Mouse (Mus musculus) limb, embryonic 13.5 days (tissue): ENCODE results near the gene Ncor1. TPM values are rescaled to one million over a fixed set of nuclear protein-coding genes. Genes with fewer than 3 reads are reported as not detected.
"Not testable (repeated sequence)": the region's sequence is repeated elsewhere in the genome, so short reads cannot be mapped to it uniquely, and the experiment has no call there.

Experiments used
- ATAC-seq: fragments of 200-750 bp; cut with Nextera tagmentation; 2 replicates; pipeline ENCODE4 v1.8.0; 2017; ENCODE audit warnings: low read depth, moderate number of reproducible peaks, moderate TSS enrichment; ENCODE audit not compliant: low FRiP score
- H3K27ac ChIP-seq: fragments of 300-500 bp; sonication (generic); 2 replicates; pipeline ENCODE4 v1.5.1; 2015; ENCODE audit warnings: inconsistent platforms, mild to moderate bottlenecking, moderate library complexity
- H3K27me3 ChIP-seq: fragments of 300-500 bp; sonication (generic); 2 replicates; pipeline ENCODE4 v1.6.1; 2015; ENCODE audit warnings: mild to moderate bottlenecking, inconsistent platforms
- H3K36me3 ChIP-seq: fragments of 300-500 bp; sonication (generic); 2 replicates; pipeline ENCODE4 v1.6.1; 2015; ENCODE audit warnings: inconsistent platforms, mild to moderate bottlenecking, moderate library complexity
- H3K4me1 ChIP-seq: fragments of 300-500 bp; sonication (generic); 2 replicates; pipeline ENCODE4 v1.6.1; 2015; ENCODE audit warnings: inconsistent platforms
- H3K4me2 ChIP-seq: fragments of 300-500 bp; sonication (generic); replicated peaks from 2 replicates; pipeline ENCODE4 v1.6.1; 2015; ENCODE audit warnings: inconsistent platforms, mild to moderate bottlenecking, moderate library complexity
- H3K4me3 ChIP-seq: fragments of 300-500 bp; sonication (generic); 2 replicates; pipeline ENCODE4 v1.5.1; 2015; ENCODE audit warnings: moderate library complexity, mild to moderate bottlenecking, inconsistent platforms
- H3K9ac ChIP-seq: fragments of 300-500 bp; sonication (generic); 2 replicates; pipeline ENCODE4 v1.6.1; 2015; ENCODE audit warnings: mild to moderate bottlenecking, inconsistent platforms
- H3K9me3 ChIP-seq: fragments of 300-500 bp; sonication (generic); 2 replicates; pipeline ENCODE4 v1.6.1; 2016; ENCODE audit warnings: inconsistent platforms
- WGBS: fragments of 180-500 bp; shearing (Covaris S2); methylation state at CpG from one replicate; pipeline ENCODE4 v1.1.7; 2015; 5-methylcytosine and 5-hydroxymethylcytosine counted together
- polyA plus RNA-seq: library from polyadenylated mRNA; unstranded; fragments of >200 nt; fragmentation: Nextera tagmentation; extraction: Ambion mirVana; gene quantifications from 2 replicates; pipeline ENCODE4 v1.2.1, GENCODE M21; 2015

Ncor1 gene
- polyA plus RNA-seq, 1 experiment from 2014 or later, result 173 TPM

DNA sequence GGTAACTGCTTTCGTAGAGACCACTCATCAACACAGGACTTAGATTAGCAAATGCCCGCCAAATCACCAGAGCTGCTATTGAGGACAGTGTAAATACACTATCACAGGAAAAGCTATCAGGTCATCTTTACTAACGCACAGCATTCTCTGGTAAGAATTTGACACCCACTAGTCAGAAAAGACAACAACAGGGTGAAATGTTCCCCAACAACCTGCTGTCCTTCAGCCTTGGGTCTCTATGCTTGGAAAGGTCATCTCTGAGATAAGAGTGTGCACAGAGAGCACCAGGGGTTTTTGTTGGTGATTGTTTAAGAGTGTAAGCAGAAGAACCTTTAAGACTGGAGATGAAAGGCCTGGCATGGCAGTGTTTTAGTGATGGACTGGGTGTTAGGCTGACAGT is 134.7 kb downstream of the Ncor1 start:
- no peaks in the 10 kb centered on the region for H3K4me1 ChIP-seq
- H3K9ac ChIP-seq, result no peak overlapping the region
- no peak overlapping the region for H3K27ac ChIP-seq
- no peak for ATAC-seq
- H3K4me3 ChIP-seq, result no peak overlapping the region
- no peaks in the 10 kb centered on the region for H3K27me3 ChIP-seq
- H3K9me3 ChIP-seq, result no peaks in the 10 kb centered on the region
- H3K4me2 ChIP-seq, result no peak overlapping the region
- 82% methylated on average over 3 of the region's 3 CpGs for WGBS
- peaks cover 85% of the 10 kb centered on the region for H3K36me3 ChIP-seq

DNA sequence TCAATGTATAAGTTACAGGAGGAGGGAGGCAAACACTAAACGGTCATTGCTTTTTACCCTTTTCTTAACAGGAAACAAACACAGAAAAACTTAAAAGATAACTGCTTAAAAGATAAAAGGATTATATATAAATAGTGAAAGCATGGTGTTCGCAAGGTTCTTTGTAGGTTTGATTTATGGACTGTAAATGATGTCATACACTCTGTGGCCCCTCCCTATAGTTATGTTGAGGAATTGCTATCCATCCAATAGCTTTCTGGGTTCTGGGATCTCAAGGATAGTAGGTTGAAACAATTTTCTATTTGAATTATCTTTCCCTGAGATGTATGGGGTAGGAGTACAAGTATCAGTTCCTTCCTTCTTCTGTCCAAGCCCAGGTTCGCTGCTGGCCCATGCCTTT is 138.2 kb downstream of the Ncor1 start:
- Histone ChIP-seq H3K27ac (no peak overlapping the region), H3K36me3 (peaks cover 87% of the 10 kb centered on the region), H3K4me1 (no peaks in the 10 kb centered on the region), H3K4me2 (no peak overlapping the region), H3K27me3 (no peaks in the 10 kb centered on the region), H3K9me3 (no peaks in the 10 kb centered on the region), H3K4me3 (no peak overlapping the region), H3K9ac (no peak overlapping the region)
- WGBS, result 81% methylated on average over 3 of the region's 3 CpGs
- ATAC-seq, result no peak

DNA sequence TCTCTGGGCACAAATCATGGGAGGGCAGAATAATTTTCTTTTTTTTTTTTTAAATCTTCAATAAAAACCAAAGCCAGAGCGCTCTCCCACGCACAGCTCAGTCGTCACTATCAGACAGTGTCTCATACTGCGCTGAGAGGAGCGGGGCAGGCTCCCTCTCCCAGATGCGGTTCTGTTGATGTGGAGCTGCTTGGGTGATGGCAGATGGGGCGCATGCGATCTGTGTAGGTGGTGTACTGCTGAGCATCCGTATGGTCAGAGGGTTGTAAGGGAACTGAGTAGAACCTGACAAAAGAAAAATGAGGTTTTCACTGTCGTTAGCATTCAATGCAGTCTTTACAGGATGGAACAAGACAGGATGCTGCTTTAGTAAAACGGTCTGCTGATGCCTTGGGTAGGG is 140.6 kb downstream of the Ncor1 start:
- no peak overlapping the region for H3K4me2 ChIP-seq
- H3K9me3 ChIP-seq, result no peaks in the 10 kb centered on the region
- 90% methylated on average over 11 of the region's 11 CpGs for WGBS
- H3K4me3 ChIP-seq, result no peak overlapping the region
- H3K36me3 ChIP-seq, result peaks cover 93% of the 10 kb centered on the region
- ATAC-seq, result no peak
- H3K27ac ChIP-seq, result no peak overlapping the region
- H3K9ac ChIP-seq, result no peak overlapping the region
- no peaks in the 10 kb centered on the region for H3K4me1 ChIP-seq
- H3K27me3 ChIP-seq, result no peaks in the 10 kb centered on the region

DNA sequence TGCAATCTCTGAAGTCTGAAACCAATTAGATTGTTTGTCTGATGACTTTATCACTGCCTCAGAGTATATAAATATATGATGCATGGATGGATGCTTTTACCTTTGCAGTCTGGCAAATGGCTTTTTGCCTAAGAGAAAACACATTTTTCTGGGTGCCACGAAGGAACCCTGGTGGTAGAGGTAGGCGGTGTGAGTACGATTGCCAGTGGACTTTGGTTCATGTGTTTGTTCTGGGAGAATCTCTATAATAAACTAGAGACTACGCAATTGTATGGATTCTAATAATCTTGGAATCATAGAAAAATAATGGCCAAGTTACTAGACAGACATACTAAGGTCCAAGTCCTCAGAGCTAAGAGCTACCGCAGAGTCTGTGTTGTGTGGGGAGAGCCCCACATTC is 143.4 kb downstream of the Ncor1 start:
- no peak for ATAC-seq
- H3K36me3 ChIP-seq, result peaks cover 78% of the 10 kb centered on the region
- 92% methylated on average over 5 of the region's 5 CpGs for WGBS

DNA sequence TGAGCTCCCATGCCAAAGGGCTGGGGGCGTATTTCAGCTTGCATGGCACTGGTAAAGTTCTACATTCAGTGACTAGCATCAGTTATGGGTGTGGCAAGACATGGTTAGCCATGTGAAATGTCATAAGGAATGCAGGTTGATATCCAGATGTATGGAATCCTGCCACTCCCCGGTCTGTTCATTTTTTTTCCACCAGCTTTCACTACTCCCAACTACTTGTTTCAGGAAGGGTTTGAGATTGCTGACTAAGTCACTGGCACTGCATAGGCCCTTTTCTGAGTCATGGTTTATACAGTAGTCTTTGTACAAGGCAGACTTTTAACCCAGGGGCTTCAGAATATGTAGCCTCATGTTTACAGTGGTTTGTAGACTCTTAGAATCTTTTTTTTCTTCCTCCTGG is 149.0 kb downstream of the Ncor1 start:
- H3K36me3 ChIP-seq, result peaks cover 65% of the 10 kb centered on the region
- no peak for ATAC-seq
- 87% methylated on average over 2 of the region's 2 CpGs for WGBS

More for the DNA sequence above, 143.4 kb downstream of the Ncor1 start:
- Histone ChIP-seq H3K4me3 (no peak overlapping the region), H3K4me2 (no peak overlapping the region), H3K9me3 (no peaks in the 10 kb centered on the region), H3K4me1 (no peaks in the 10 kb centered on the region), H3K27ac (no peak overlapping the region), H3K9ac (no peak overlapping the region), H3K27me3 (no peaks in the 10 kb centered on the region)

DNA sequence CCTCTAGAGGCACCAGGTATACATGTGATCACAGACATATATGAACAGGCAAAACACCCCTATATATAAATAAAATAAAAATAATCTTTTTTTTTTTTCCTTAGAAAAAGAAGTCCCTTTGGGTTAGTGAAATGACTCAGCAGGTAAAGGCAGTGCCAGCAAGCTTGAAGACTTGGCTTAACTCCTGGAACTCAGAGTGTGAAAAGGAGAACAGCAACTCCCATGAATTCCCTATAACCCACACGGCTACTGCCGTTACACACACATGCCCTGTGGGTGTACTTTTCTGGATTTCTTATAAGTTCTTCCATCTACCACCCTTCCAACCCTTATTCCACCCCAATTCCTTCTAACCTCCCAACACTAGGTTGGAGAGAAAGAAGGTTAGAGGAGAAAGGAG is 152.5 kb downstream of the Ncor1 start:
- no peaks in the 10 kb centered on the region for H3K4me1 ChIP-seq
- H3K36me3 ChIP-seq, result peaks cover 42% of the 10 kb centered on the region
- H3K9ac ChIP-seq, result no peak overlapping the region
- H3K4me2 ChIP-seq, result no peak overlapping the region
- H3K27me3 ChIP-seq, result no peaks in the 10 kb centered on the region
- H3K4me3 ChIP-seq, result no peak overlapping the region
- no peaks in the 10 kb centered on the region for H3K9me3 ChIP-seq
- H3K27ac ChIP-seq, result no peak overlapping the region
- 90% methylated on average over 2 of the region's 2 CpGs for WGBS
- no peak for ATAC-seq

More for the DNA sequence above, 149.0 kb downstream of the Ncor1 start:
- H3K9ac ChIP-seq, result no peak overlapping the region
- H3K27me3 ChIP-seq, result no peaks in the 10 kb centered on the region
- no peaks in the 10 kb centered on the region for H3K9me3 ChIP-seq
- H3K4me2 ChIP-seq, result no peak overlapping the region
- no peak overlapping the region for H3K4me3 ChIP-seq
- H3K4me1 ChIP-seq, result no peaks in the 10 kb centered on the region
- H3K27ac ChIP-seq, result no peak overlapping the region

DNA sequence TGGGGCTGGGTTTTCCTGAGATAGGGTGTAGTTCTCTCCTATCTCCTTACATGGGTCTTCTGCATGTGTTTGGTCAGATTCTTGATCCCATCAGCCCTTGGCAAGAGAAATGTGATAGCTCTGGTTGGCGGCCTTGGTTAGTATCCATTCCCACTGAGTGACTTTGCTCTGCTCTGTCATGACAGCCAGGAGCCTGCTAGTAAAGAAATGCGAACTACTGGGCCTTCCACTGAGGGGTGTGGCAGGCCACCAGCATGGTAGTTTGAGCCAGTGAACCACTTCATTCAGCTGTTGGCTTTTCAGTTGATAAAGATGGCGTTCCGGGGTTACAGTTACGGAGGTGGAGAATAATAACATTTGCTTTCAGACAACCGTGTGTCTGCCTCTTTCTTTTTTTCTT is 159.5 kb downstream of the Ncor1 start:
- no peaks in the 10 kb centered on the region for H3K4me1 ChIP-seq
- no peak for ATAC-seq
- no peak overlapping the region for H3K9ac ChIP-seq
- no peaks in the 10 kb centered on the region for H3K27me3 ChIP-seq
- 83% methylated on average over 6 of the region's 6 CpGs for WGBS
- H3K4me2 ChIP-seq, result no peak overlapping the region
- H3K27ac ChIP-seq, result no peak overlapping the region
- H3K4me3 ChIP-seq, result no peak overlapping the region
- H3K9me3 ChIP-seq, result no peaks in the 10 kb centered on the region
- peaks cover 42% of the 10 kb centered on the region for H3K36me3 ChIP-seq

DNA sequence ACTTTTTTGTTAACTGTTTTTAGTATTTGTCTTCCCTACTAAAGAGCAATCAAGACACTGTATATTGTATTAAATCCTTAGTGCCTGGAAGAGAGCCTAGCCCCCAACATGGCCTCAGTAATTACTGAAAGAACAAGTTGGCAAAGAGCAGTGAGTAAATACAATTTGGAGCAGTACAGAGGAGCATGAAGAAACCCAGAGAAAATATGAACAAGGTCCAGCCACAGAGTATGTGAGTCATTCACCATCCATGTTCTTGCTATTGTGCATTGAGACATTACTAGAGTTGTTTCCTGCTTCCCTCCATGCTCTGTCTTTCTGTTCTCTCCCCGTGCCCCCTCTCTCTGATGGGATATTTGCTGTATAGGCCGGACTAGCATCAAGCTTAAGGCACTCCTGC is 164.2 kb downstream of the Ncor1 start:
- H3K36me3 ChIP-seq, result peaks cover 72% of the 10 kb centered on the region
- no peak overlapping the region for H3K4me2 ChIP-seq
- no peak overlapping the region for H3K4me3 ChIP-seq
- H3K9ac ChIP-seq, result no peak overlapping the region
- WGBS, result 88% methylated on average over 2 of the region's 2 CpGs
- ATAC-seq, result no peak
- no peaks in the 10 kb centered on the region for H3K27me3 ChIP-seq
- no peak overlapping the region for H3K27ac ChIP-seq
- H3K9me3 ChIP-seq, result no peaks in the 10 kb centered on the region
- H3K4me1 ChIP-seq, result no peaks in the 10 kb centered on the region

DNA sequence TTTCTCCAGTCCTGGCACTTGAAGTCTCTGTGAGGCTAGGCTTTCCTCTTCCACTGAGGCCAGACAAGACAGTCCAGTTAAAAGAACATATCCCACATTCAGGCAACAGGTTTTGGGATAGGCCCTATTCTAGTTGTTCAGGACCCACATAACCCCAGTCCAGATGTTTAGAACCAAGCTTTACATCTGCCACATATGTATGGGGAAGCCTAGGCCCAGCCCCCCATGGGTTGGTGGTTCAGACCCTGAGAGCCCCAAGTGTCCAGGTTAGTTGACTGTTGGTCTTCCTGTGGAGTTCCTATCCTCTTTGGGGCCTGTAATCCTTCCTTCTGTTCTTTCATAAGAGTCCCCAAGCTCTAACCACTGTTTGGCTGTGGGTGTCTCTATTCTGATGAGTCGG is 170.6 kb downstream of the Ncor1 start:
- H3K9ac ChIP-seq, result no peak overlapping the region
- no peak for ATAC-seq
- 100% methylated on average over 1 of the region's 1 CpGs for WGBS
- 0 out of 2 replicates have a peak, but pooled peaks cover 5% of the 10 kb centered on the region for H3K4me1 ChIP-seq
- no peaks in the 10 kb centered on the region for H3K9me3 ChIP-seq
- H3K27me3 ChIP-seq, result no peaks in the 10 kb centered on the region
- H3K36me3 ChIP-seq, result peaks cover 72% of the 10 kb centered on the region
- no peak overlapping the region for H3K27ac ChIP-seq
- H3K4me3 ChIP-seq, result no peak overlapping the region
- H3K4me2 ChIP-seq, result no peak overlapping the region

DNA sequence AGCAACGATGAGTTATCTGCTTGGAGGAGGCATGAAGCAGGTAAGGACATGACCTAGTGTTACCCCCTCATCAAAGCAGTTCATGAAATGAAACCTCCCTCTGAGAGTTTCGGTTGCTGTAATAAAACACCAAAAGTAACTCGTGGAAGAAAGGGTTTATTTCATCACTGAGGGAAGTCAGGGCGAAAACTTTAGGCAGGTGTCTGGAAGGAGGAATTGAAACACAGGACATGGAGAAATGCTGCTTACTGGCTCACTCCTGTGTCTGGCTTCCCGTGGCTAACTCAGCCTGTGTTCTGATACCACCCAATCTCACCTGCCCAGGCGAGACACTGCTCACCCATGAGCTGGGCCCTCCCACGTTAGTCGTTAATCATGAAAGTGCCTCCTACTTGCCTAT is 173.3 kb downstream of the Ncor1 start:
- Histone ChIP-seq H3K27me3 (no peaks in the 10 kb centered on the region), H3K4me1 (peaks cover 11% of the 10 kb centered on the region), H3K9me3 (no peaks in the 10 kb centered on the region), H3K4me2 (no peak overlapping the region), H3K9ac (no peak overlapping the region), H3K36me3 (peaks cover 55% of the 10 kb centered on the region), H3K27ac (no peak overlapping the region), H3K4me3 (no peak overlapping the region)
- ATAC-seq, result no peak
- 66% methylated on average over 8 of the region's 8 CpGs for WGBS

DNA sequence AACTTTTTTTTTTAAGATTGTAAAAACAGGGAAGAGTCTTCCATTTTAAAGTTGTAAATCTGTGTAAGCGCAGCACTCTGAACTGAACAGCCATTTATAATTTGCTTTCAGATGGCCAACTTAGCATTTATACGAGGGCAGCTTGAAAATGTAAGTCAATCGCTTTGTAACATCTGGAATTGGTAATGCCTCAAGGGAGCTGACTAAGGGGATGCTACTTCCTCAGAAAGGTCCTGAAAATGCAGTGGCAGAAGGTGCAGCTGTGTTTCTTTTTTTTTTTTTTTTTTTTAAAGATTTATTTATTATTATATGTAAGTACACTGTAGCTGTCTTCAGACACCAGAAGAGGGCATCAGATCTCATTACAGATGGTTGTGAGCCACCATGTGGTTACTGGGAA is 174.3 kb downstream of the Ncor1 start:
- not testable (repeated sequence) for H3K9me3 ChIP-seq, H3K27ac ChIP-seq, H3K27me3 ChIP-seq, ATAC-seq, H3K9ac ChIP-seq, H3K4me2 ChIP-seq, H3K4me3 ChIP-seq
- WGBS, result 25% methylated on average over 3 of the region's 3 CpGs
- H3K36me3 ChIP-seq, result peaks cover 47% of the 10 kb centered on the region
- peaks cover 11% of the 10 kb centered on the region for H3K4me1 ChIP-seq

DNA sequence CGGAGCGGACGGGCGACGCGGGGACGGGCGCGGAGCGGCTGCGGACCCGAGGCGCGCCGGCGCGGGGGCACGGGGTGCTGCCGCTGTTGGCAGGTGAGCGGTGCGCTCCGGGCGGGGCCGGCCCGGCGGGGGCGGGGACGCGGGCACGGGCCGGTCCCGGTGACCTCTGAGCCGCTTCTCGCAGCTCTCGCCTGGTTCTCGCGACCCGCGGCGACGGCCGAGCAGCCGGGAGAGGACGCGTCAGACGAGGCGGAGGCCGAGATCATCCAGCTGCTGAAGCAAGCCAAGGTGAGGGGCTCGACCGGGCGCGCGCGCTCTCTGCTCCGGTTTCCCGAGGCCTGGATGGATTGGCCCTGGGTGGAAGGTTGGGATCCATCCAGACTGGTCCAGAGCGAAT is 176.7 kb downstream of the Ncor1 start:
- Histone ChIP-seq H3K4me1 (peaks cover 11% of the 10 kb centered on the region), H3K36me3 (peaks cover 29% of the 10 kb centered on the region), H3K9me3 (no peaks in the 10 kb centered on the region), H3K4me2 (peak overlapping the region; percentile 82), H3K4me3 (peak overlapping the region; percentile 90), H3K9ac (peak overlapping the region; percentile 85), H3K27ac (peak overlapping the region; percentile 87), H3K27me3 (no peaks in the 10 kb centered on the region)
- WGBS, result under 1% methylated on average over 38 of the region's 57 CpGs
- ATAC-seq, result peak; percentile 67

DNA sequence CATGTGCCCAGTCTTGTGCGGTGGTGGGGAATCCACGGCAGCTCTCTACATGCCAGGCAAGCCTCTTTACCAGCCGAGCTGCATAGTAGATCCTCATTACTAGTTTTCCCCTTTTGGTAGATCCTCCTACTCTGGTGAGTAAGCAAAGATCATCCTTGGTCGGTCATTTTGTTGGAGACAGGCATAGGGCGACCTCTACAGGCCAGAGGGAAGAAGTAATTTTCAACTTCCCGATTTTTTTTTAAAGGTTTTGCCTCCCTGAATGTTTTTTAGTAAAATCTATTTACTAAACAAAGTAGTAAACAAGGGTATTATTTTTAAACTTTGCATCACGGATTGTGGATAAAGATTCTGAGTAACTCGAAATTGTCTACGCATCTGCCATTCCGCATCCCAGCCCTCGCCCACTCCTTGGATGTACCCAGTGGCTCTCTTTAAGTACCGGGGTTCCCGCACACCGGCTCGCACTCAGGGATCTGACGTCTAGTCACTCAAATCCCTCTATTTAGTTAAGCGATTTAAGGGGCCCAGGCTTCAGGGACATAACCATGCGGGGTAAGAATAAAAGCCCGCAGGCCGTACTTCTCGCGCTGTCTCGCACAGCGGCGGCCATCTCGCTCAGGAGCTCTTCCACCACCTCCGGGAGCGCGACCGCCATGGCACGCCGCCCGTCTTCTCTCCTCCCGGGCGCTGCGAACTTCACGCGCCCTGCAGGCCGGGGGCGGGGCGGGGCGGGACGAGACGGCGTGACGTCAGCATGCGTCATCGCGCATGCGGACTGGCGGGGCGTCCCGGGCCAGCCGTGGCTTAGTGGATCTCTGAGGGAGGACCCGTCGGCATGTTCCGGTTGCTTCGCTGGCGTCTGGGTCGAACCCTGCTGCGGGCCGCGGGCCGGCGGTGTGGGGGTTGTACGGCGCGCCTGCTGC is 177.4 kb downstream of the Ncor1 start, which contains the start of the genes Zswim7 and Ttc19:
TSS of gene Zswim7 (minus strand) at position 701 of the 926 bp plus-strand sequence.
TSS of gene Ttc19 (plus strand) at position 799 of the 926 bp plus-strand sequence.
- peak within 1 kb of the TSS; percentile 87 for H3K27ac ChIP-seq
- H3K27me3 ChIP-seq, result no peaks in the 10 kb centered on the region
- H3K4me1 ChIP-seq, result peaks cover 11% of the 10 kb centered on the region
- peak within 1 kb of the TSS; percentile 90 for H3K4me3 ChIP-seq
- ATAC-seq, result peak; percentile 96
- peak within 1 kb of the TSS; percentile 85 for H3K9ac ChIP-seq
- under 1% methylated on average over 52 of the region's 68 CpGs for whole genome bisulfite sequencing
- H3K36me3 ChIP-seq, result peaks cover 22% of the 10 kb centered on the region
- H3K4me2 ChIP-seq, result peak within 1 kb of the TSS; percentile 82
- H3K9me3 ChIP-seq, result no peaks in the 10 kb centered on the region
